Mouse (Mus musculus): ENCODE measurements around the gene Gm42715. TPM values are rescaled to one million over a fixed set of nuclear protein-coding genes. Genes with fewer than 3 reads are reported as not detected.

Gm42715 gene
- polyA plus RNA-seq, 1 experiment: 9.5 TPM

DNA sequence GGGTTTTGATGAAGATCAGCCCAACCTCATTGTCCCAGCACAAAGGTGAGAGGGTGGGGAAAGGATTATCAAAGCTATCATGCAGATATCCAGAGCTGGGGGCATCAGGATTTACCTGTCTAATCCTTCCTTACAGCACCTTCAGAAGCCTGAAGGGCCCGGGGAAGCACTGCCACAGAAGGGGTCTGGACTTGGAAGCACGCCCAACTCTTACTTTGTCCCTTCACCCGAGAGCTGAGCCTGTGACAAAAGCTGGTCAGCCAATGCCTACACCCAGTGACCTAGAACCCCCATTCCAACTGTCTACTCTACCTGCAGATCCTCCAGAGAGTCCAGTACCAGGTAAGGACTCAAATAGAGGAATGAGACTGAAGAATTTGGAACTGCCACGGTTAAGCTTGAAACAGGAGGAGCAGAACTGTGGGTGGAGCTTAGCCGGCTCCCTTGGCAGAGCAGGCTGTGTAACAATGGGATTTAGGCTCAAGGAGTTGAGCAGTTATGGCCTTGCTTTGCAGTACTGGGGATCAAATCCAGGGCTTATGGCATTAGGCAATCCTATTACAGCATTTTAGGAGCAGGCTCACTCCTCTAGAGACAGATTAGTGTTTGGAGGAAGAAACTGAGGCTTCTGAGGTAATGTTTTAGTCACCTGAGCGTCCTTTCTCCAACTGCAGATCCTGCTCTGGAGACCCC, 44.9 kb upstream of the Gm42715 start:
- 76% methylated on average over 6 of the region's 6 CpGs for WGBS
- no peak for TF ChIP-seq CTCF (IDR thresholded peaks at IDR 0.05; ENCODE audit: extremely low read depth, insufficient read length, insufficient replicate concordance, low read depth, low read length)
- TF ChIP-seq POLR2A (IDR thresholded peaks at IDR 0.05; ENCODE audit: low read depth, low read length): no peak
- Histone ChIP-seq H3K27me3 (ENCODE audit: control insufficient read depth, insufficient read depth, low read length) (no peaks in the 10 kb centered on the region), H3K4me3 (ENCODE audit: low read depth, low read length) (no peak overlapping the region), H3K4me1 (ENCODE audit: control insufficient read depth, insufficient read depth, insufficient read length, low read length) (peaks cover 11% of the 10 kb centered on the region; the same call in 1 of the 2 replicates), H3K36me3 (ENCODE audit: control insufficient read depth, insufficient read depth, low read length) (peaks cover 41% of the 10 kb centered on the region), H3K27ac (ENCODE audit: insufficient read depth, low read depth, low read length) (no peak overlapping the region)

GRCm38 (mm10) chr7:127475186-127475740, 44.1 kb upstream of the Gm42715 start:
- Histone ChIP-seq H3K4me3 (ENCODE audit: low read depth, low read length) (no peak overlapping the region), H3K27me3 (ENCODE audit: control insufficient read depth, insufficient read depth, low read length) (no peaks in the 10 kb centered on the region), H3K36me3 (ENCODE audit: control insufficient read depth, insufficient read depth, low read length) (peaks cover 41% of the 10 kb centered on the region), H3K4me1 (ENCODE audit: control insufficient read depth, insufficient read depth, insufficient read length, low read length) (peaks cover 8% of the 10 kb centered on the region), H3K27ac (ENCODE audit: insufficient read depth, low read depth, low read length) (no peak overlapping the region)
- TF ChIP-seq POLR2A (IDR thresholded peaks at IDR 0.05; ENCODE audit: low read depth, low read length) (no peak), CTCF (IDR thresholded peaks at IDR 0.05; ENCODE audit: extremely low read depth, insufficient read length, insufficient replicate concordance, low read depth, low read length) (no peak)
- WGBS: 95% methylated on average over 11 of the region's 11 CpGs

GRCm38 (mm10) chr7:127476336-127476735, 43.0 kb upstream of the Gm42715 start:
- H3K4me3 ChIP-seq (ENCODE audit: low read depth, low read length): no peak overlapping the region
- 95% methylated on average over 11 of the region's 11 CpGs for WGBS
- no peak overlapping the region for H3K27ac ChIP-seq (ENCODE audit: insufficient read depth, low read depth, low read length)
- no peaks in the 10 kb centered on the region for H3K27me3 ChIP-seq (ENCODE audit: control insufficient read depth, insufficient read depth, low read length)
- peaks cover 11% of the 10 kb centered on the region for H3K4me1 ChIP-seq (ENCODE audit: control insufficient read depth, insufficient read depth, insufficient read length, low read length)
- TF ChIP-seq CTCF (IDR thresholded peaks at IDR 0.05; ENCODE audit: extremely low read depth, insufficient read length, insufficient replicate concordance, low read depth, low read length) (no peak), POLR2A (IDR thresholded peaks at IDR 0.05; ENCODE audit: low read depth, low read length) (no peak)
- peaks cover 46% of the 10 kb centered on the region for H3K36me3 ChIP-seq (ENCODE audit: control insufficient read depth, insufficient read depth, low read length)

DNA sequence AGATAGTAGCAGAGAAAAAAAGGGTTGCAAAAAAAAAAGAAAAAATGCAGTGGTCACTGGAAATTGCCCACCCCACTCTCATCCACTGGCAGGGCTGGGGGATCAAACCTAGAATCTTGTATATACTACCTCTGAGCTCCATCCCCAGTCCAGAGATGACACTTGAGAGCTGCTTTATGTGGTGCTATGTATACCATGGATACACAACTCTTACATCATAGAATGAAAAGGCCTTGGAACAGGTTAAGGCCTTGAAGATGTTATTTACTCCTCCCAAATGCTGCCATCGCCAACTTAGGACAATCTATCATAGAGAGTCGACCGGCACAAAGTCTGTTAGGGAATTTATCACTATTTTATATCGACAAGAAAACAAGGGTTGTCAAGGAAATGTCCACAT, 42.5 kb upstream of the Gm42715 start:
- 35% methylated on average over 4 of the region's 4 CpGs for WGBS
- Histone ChIP-seq H3K27me3 (ENCODE audit: control insufficient read depth, insufficient read depth, low read length) (no peaks in the 10 kb centered on the region), H3K36me3 (ENCODE audit: control insufficient read depth, insufficient read depth, low read length) (peaks cover 46% of the 10 kb centered on the region), H3K4me1 (ENCODE audit: control insufficient read depth, insufficient read depth, insufficient read length, low read length) (peaks cover 11% of the 10 kb centered on the region), H3K4me3 (ENCODE audit: low read depth, low read length) (no peak overlapping the region), H3K27ac (ENCODE audit: insufficient read depth, low read depth, low read length) (peak overlapping the region; percentile 75)
- no peak for TF ChIP-seq POLR2A (IDR thresholded peaks at IDR 0.05; ENCODE audit: low read depth, low read length)
- TF ChIP-seq CTCF (IDR thresholded peaks at IDR 0.05; ENCODE audit: extremely low read depth, insufficient read length, insufficient replicate concordance, low read depth, low read length): no peak

DNA sequence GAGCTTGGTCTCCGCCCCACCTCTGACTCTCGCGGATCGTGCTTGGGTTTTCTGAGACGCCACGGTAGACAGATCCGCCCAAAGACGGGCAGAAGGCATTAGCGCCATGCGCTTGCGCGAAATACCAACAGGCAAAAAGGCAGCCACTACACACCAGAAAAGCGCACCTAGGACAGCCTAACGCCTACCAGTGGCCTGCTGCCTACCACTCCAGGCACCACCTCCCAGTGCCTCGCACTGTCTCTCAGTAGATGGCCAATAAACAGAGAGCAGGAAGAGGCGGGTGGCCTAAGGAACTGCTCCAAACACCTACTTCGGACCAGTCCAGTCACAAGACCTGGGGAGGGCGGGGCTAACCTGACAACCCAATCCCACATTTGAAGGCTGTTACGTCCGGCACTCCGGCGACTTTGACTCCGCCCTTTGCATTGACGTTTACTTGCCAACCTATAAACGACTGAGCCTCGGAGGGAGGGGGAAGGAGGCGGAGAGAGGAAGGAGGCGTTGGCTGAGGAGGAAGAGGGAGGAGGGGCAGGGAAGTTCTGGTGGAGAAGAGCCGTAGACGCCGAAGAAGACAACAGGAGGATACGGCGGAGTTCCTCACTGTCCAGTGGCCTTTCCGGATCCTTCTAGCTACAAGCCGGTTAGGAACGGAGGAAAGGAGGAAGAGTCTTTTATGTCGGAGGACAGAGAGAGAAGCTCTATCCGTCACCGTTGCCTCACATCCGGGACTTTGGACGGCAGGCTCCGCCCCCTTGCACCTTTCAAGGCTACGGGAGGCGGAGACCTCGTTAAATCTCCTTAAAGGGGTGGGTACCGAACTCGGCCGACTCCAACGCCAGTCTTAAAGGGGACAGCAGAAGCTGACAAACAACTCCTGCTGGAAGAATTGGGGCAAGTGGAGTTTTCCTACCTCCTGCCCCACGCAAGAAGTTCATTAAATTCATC, 41.4 kb upstream of the Gm42715 start:
- Histone ChIP-seq H3K27me3 (ENCODE audit: control insufficient read depth, insufficient read depth, low read length) (no peaks in the 10 kb centered on the region), H3K27ac (ENCODE audit: insufficient read depth, low read depth, low read length) (peak overlapping the region; percentile 97), H3K4me1 (ENCODE audit: control insufficient read depth, insufficient read depth, insufficient read length, low read length) (peaks cover 5% of the 10 kb centered on the region), H3K4me3 (ENCODE audit: low read depth, low read length) (peak overlapping the region; percentile 98), H3K36me3 (ENCODE audit: control insufficient read depth, insufficient read depth, low read length) (peaks cover 49% of the 10 kb centered on the region)
- TF ChIP-seq POLR2A (IDR thresholded peaks at IDR 0.05; ENCODE audit: low read depth, low read length) (peak; percentile 85), CTCF (IDR thresholded peaks at IDR 0.05; ENCODE audit: extremely low read depth, insufficient read length, insufficient replicate concordance, low read depth, low read length) (peak; percentile 22; the same call in 1 of the 2 replicates)
- under 1% methylated on average over 50 of the region's 50 CpGs for WGBS

DNA sequence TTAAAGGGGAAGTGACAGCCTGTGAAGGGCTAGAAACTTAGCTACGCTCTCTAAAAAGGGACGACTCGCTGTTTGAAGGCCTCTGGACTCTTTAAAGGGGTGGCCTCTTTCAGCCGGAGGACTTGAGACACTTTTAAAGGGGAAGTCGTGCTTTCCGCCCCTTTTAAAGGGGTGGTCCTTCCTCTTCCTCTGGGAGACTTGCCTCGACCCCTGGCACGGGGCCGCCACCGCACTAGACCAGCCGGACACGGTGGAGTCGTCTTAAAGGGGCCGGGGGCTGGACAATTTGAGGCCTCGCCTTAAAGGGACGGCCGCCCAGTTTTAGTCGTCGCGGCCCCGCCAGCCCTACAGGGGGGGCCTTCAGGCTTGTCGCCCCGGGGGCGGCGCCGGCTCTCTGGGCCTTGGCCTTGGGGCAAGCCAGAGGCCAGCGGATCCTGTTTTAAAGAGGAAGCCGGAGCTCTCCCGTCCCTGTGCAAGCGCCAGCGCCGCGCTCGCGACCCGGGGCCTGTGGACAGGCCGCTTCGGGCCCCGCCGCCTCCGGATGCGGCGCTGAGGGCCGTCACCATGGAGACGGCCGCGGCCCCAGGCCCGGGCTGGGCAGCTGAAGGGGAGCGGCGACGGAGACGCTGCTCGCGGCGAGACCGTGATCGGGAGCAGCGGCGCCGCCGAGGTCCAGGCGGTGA, 40.6 kb upstream of the Gm42715 start, which contains the start of gene Fbrs:
Fbrs (plus strand) TSS at position 565 of the 683 bp plus-strand sequence.
- WGBS: under 1% methylated on average over 62 of the region's 62 CpGs
- Histone ChIP-seq H3K4me1 (ENCODE audit: control insufficient read depth, insufficient read depth, insufficient read length, low read length) (peaks cover 5% of the 10 kb centered on the region), H3K36me3 (ENCODE audit: control insufficient read depth, insufficient read depth, low read length) (peaks cover 48% of the 10 kb centered on the region), H3K27ac (ENCODE audit: insufficient read depth, low read depth, low read length) (peak within 1 kb of the TSS; percentile 97), H3K4me3 (ENCODE audit: low read depth, low read length) (peak within 1 kb of the TSS; percentile 98), H3K27me3 (ENCODE audit: control insufficient read depth, insufficient read depth, low read length) (no peaks in the 10 kb centered on the region)
- TF ChIP-seq CTCF (IDR thresholded peaks at IDR 0.05; ENCODE audit: extremely low read depth, insufficient read length, insufficient replicate concordance, low read depth, low read length) (no peak), POLR2A (IDR thresholded peaks at IDR 0.05; ENCODE audit: low read depth, low read length) (no peak)

Measured in small intestine, adult 2 months (tissue).